ENCODE assay signal across 22 mouse cellular contexts in the genomic region with DNA sequence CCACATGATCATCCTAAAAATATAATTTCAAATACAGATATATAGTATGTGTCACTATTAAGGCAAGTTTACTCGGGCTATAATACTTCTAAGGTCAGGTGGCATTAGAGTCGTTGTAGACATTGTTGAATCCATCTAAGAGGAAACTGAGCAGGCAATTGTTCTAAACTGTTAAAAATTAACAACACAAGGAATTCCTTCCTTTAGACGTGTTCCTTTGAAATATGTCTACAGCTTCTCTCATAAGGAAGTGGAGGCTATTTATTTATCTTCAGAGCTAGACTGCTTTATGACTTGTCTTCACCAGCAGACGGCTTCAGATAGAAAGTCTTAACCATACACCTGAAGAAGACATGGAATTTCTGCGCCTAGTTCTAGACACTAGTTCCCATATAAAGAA.
A peak's percentile ranks its signal among the peaks of the same experiment; 100 is the strongest.
DNase-seq lines count a peak whose midpoint lies in the region; ATAC-seq and TF ChIP-seq lines count a peak whose summit lies in the region.
"Had no signal": no experiment of that assay in that cellular context is flagged by ENCODE, and none has a peak within 500 bp of the region (broad histone marks: within the 10 kb centered on the region; RNA-seq: fewer than 3 reads in every experiment).

No protein-coding gene starts in this region.

- H3K4me3 ChIP-seq in intestine, embryonic 15.5 days (replicated peaks) = no peak overlapping the region
- no peak overlapping the region for H3K4me3 ChIP-seq in intestine, embryonic 16.5 days (ENCODE audit: low read length)
- H3K4me3 ChIP-seq in intestine, postnatal 0 days (ENCODE audit: low read depth, low read length) = no peak overlapping the region
- no peak overlapping the region for H3K4me3 ChIP-seq in stomach, postnatal 0 days (ENCODE audit: low read depth, low read length)
- H3K4me3 ChIP-seq in midbrain, embryonic 10.5 days = no peak overlapping the region

- 59% methylated on average over 5 of the region's 5 CpGs for WGBS in intestine, embryonic 15.5 days
- WGBS in intestine, embryonic 16.5 days = 57% methylated on average over 5 of the region's 5 CpGs
- 38% methylated on average over 5 of the region's 5 CpGs for WGBS in intestine, postnatal 0 days
- 59% methylated on average over 5 of the region's 5 CpGs for WGBS in stomach, postnatal 0 days
- WGBS in midbrain, embryonic 10.5 days = 90% methylated on average over 5 of the region's 5 CpGs

- ATAC-seq in intestine, embryonic 15.5 days = peak; percentile 86
- peak; percentile 87 for ATAC-seq in intestine, embryonic 16.5 days
- peak; percentile 89 for ATAC-seq in intestine, postnatal 0 days
- ATAC-seq in stomach, postnatal 0 days (ENCODE audit: low FRiP score, low TSS enrichment) = peak; percentile 77
- ATAC-seq: activated CD4-positive, CD25-positive, alpha-beta regulatory T cell, adult 4 months; CD4-positive, CD25-positive, alpha-beta regulatory T cell, adult 4 months; Patski had no signal

- H3K27ac ChIP-seq in intestine, embryonic 15.5 days = no peak overlapping the region
- H3K27ac ChIP-seq in intestine, embryonic 16.5 days (ENCODE audit: low read length) = no peak overlapping the region
- H3K27ac ChIP-seq in intestine, postnatal 0 days (ENCODE audit: low read depth, low read length) = no peak overlapping the region
- no peak overlapping the region for H3K27ac ChIP-seq in stomach, postnatal 0 days (replicated peaks)
- no peak overlapping the region for H3K27ac ChIP-seq in midbrain, embryonic 10.5 days (replicated peaks)

- H3K9ac ChIP-seq in intestine, embryonic 15.5 days = no peak overlapping the region
- no peak overlapping the region for H3K9ac ChIP-seq in intestine, embryonic 16.5 days (ENCODE audit: low read depth, low read length)
- H3K9ac ChIP-seq in intestine, postnatal 0 days (ENCODE audit: low read depth, low read length) = no peak overlapping the region
- no peak overlapping the region for H3K9ac ChIP-seq in stomach, postnatal 0 days (ENCODE audit: low read length)

- H3K4me2 ChIP-seq in intestine, embryonic 15.5 days (replicated peaks) = no peak overlapping the region
- H3K4me2 ChIP-seq in intestine, embryonic 16.5 days (ENCODE audit: low read depth, low read length) = no peak overlapping the region
- no peak overlapping the region for H3K4me2 ChIP-seq in intestine, postnatal 0 days (replicated peaks; ENCODE audit: low read depth)
- no peak overlapping the region for H3K4me2 ChIP-seq in stomach, postnatal 0 days (replicated peaks; ENCODE audit: low read depth)

- no peaks in the 10 kb centered on the region for H3K9me3 ChIP-seq in intestine, embryonic 15.5 days
- no peaks in the 10 kb centered on the region for H3K9me3 ChIP-seq in intestine, embryonic 16.5 days (ENCODE audit: control insufficient read depth, low read length)
- no peaks in the 10 kb centered on the region for H3K9me3 ChIP-seq in intestine, postnatal 0 days (ENCODE audit: control insufficient read depth)
- H3K9me3 ChIP-seq in stomach, postnatal 0 days (ENCODE audit: control insufficient read depth, low read length) = no peaks in the 10 kb centered on the region
- H3K9me3 ChIP-seq in midbrain, embryonic 10.5 days (replicated peaks) = no peaks in the 10 kb centered on the region
- H3K9me3 ChIP-seq: G1E had no signal

- DNase-seq in stomach, postnatal 0 days (ENCODE audit: low spot score) = no peak
- no peak for DNase-seq in kidney, postnatal 4 days
- DNase-seq in liver = no peak
- no peak for DNase-seq in gastrocnemius, postnatal 25 days
- no peak for DNase-seq in midbrain, embryonic 10.5 days (ENCODE audit: low spot score)
- DNase-seq: adrenal gland, adult 2 months; adrenal gland, adult 8-10 months; adrenal gland, postnatal 10 days; adrenal gland, postnatal 14 days; adrenal gland, postnatal 25 days; adrenal gland, postnatal 36 days; B cell, adult 2 months; cerebellum, adult 11 months; cerebellum, adult 11-12 months had no signal

- no peaks in the 10 kb centered on the region for H3K36me3 ChIP-seq in intestine, embryonic 15.5 days
- no peaks in the 10 kb centered on the region for H3K36me3 ChIP-seq in intestine, embryonic 16.5 days (ENCODE audit: control insufficient read depth, insufficient read depth, low read length)
- H3K36me3 ChIP-seq in intestine, postnatal 0 days (ENCODE audit: control insufficient read depth, insufficient read depth) = no peaks in the 10 kb centered on the region
- no peaks in the 10 kb centered on the region for H3K36me3 ChIP-seq in stomach, postnatal 0 days (ENCODE audit: control insufficient read depth, insufficient read depth, low read length)
- no peaks in the 10 kb centered on the region for H3K36me3 ChIP-seq in midbrain, embryonic 10.5 days
- H3K36me3 ChIP-seq: G1E had no signal

- H3K4me1 ChIP-seq in intestine, embryonic 15.5 days (replicated peaks) = no peaks in the 10 kb centered on the region
- no peaks in the 10 kb centered on the region for H3K4me1 ChIP-seq in intestine, embryonic 16.5 days (ENCODE audit: control insufficient read depth, insufficient read depth, low read length)
- no peaks in the 10 kb centered on the region for H3K4me1 ChIP-seq in intestine, postnatal 0 days (replicated peaks; ENCODE audit: control insufficient read depth, insufficient read depth, low read length)
- no peaks in the 10 kb centered on the region for H3K4me1 ChIP-seq in stomach, postnatal 0 days (replicated peaks; ENCODE audit: control insufficient read depth, insufficient read depth)
- H3K4me1 ChIP-seq in midbrain, embryonic 10.5 days = no peaks in the 10 kb centered on the region

- no peaks in the 10 kb centered on the region for H3K27me3 ChIP-seq in intestine, embryonic 15.5 days (replicated peaks)
- no peaks in the 10 kb centered on the region for H3K27me3 ChIP-seq in intestine, embryonic 16.5 days (replicated peaks; ENCODE audit: control insufficient read depth, insufficient read depth, low read length)
- no peaks in the 10 kb centered on the region for H3K27me3 ChIP-seq in intestine, postnatal 0 days (replicated peaks; ENCODE audit: control insufficient read depth, insufficient read depth, low read length)
- no peaks in the 10 kb centered on the region for H3K27me3 ChIP-seq in stomach, postnatal 0 days (ENCODE audit: control insufficient read depth, insufficient read depth, low read length)
- H3K27me3 ChIP-seq in midbrain, embryonic 10.5 days (ENCODE audit: low read depth, poor library complexity, severe bottlenecking) = no peaks in the 10 kb centered on the region
- H3K27me3 ChIP-seq: CH12.LX, Patski had no signal

- TF ChIP-seq CTCF in intestine, postnatal 0 days (IDR thresholded peaks at IDR 0.05; ENCODE audit: low read depth) = no peak
- no peak for TF ChIP-seq CTCF in stomach, postnatal 0 days (IDR thresholded peaks at IDR 0.05; ENCODE audit: low read depth)

- TF ChIP-seq EP300 in stomach, postnatal 0 days (optimal IDR thresholded peaks at IDR 0.05) = no peak
